Mouse (Mus musculus) gastrocnemius, postnatal 10 days (tissue): ENCODE data around the gene Dcaf11. TPM values are rescaled to one million over a fixed set of nuclear protein-coding genes. Genes with fewer than 3 reads are reported as not detected.

Source experiments
- DNase-seq: peaks from one replicate; pipeline ENCODE4 v3.0.0; 2021; ENCODE audit warnings: mixed read lengths
- total RNA-seq, 2 experiments: library from RNA; stranded (reverse); gene quantifications; 2 replicates each; pipeline ENCODE4 v1.2.3; 2021

Dcaf11 gene
- total RNA-seq, 2 experiments from 2014 or later = 61.1 to 61.2 TPM

DNA sequence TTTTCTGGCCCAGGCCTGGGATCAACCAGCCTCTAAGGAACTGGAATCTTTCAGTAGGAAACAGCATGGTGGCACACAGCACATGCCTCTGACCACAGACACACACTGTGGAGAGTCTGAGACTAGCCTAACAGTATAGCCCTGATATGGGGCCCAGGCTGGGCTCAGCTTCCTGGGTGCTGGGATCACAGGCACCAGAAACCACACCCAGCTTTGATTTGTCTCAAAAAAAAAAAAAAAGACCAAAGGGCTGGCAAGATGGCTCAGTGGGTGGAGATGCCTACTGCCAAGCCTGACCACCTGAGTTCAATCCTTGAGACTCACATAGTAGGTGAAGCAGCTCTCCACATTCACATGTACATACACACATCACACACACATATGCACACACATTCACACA lies 5.2 kb upstream of the Dcaf11 start:
- DNase-seq = no peak

DNA sequence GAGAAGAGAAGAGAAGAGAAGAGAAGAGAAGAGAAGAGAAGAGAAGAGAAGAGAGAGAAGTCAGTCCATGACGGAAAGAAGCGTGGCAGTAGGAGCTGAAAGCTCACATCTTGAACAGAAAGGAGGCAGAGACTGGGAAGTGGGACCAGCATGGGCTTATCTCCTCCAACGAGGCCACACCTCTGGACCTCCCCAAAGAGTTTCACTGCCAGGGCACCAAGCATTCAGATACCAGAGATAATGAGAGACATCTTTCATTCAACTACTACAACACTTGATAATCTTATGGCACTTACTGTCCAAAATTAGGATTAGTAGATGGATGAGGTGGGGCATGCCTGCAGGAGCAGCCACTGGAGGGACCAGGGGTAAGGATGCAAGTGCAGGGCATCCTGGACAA lies 4.0 kb upstream of the Dcaf11 start:
- DNase-seq = no peak

DNA sequence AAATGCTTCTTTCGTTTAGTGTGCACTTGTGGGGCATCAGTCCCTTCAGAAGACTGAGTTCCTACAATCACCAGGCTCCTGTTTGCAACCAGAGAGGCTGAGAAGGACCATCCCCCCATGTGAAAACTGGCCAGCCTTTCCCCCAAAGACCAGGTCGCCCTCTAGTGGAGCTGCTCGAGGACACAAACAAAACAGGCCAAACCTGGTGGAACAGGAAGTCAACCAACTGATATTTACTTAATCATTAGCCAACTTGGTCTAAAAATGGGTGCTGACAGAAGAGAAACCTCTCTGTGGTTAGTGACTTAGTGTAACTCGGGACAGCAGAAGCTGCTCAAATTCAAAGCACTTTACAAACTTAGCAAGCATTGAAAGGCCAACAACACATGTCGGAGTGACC lies 2.8 kb upstream of the Dcaf11 start:
- DNase-seq = peak; percentile 77

GRCm38 (mm10) chr14:55557587-55557986 lies 2.2 kb upstream of the Dcaf11 start:
- DNase-seq = no peak

GRCm38 (mm10) chr14:55558740-55559448 lies 912 bp upstream of the Dcaf11 start:
- no peak for DNase-seq

DNA sequence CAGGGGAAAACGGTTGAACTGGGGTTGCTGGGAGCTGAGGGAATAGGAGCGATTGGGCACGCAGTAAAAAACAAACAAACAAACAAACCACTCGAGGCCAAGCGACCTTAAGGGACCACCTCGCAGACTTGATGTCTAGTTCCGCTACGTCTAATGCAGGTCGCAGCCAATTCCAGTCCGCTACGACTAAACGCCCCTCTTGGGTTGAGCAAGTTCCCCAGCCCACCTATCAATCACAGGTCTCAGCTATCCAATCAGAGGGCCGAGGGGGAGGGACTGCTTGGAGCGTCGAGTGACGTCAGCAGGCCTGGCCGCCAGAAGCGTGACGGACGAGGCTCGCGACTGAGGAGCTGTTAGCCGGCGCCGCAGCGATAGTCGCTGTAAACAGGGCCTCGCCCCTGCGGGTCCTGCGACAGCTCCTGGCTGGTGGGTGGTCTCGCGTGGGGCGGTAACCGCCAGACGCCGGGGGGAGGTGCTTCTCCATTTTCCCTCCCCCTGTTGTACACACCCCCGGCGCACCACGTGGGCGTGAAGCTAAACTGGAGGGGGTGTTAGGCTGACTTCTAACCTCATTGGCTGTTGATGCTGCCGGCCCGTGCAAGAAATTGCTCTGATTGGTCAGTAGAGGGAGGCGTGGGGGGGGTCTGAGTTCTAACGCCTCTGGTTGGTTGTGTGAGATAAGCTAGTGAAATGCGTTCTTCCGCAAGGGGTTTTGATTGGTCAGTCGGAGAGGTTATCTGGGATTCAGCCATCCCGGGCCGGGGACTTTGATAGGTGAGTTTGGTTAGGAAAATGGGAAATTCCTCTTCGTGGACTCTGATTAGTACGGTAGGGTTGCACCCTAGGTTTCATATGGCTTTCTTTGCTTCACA lies 632 bp downstream of the Dcaf11 start, which contains the start of gene A730061H03Rik:
TSS of gene A730061H03Rik (minus strand) at position 205 of the 872 bp plus-strand sequence.
- peak; percentile 95 for DNase-seq

DNA sequence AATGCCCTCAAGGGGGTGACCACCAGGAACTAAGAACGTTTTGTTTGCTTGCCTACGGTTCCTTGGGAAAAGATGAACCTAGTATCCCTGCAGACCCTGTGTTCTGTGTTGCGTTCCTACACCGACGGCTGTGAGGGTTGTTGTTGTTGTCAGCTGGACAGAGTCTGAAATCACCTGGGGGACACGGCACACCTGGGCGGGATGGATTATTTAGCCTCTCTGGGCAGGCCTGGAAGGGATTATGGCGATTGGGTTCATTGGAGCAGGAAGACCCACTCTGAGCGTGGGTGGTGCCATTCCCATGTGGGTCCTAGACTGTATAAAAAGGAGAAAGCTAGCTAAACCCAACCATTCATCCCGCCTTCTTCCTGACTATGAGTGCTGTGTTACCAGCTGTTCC lies 2.1 kb downstream of the Dcaf11 start:
- no peak for DNase-seq

DNA sequence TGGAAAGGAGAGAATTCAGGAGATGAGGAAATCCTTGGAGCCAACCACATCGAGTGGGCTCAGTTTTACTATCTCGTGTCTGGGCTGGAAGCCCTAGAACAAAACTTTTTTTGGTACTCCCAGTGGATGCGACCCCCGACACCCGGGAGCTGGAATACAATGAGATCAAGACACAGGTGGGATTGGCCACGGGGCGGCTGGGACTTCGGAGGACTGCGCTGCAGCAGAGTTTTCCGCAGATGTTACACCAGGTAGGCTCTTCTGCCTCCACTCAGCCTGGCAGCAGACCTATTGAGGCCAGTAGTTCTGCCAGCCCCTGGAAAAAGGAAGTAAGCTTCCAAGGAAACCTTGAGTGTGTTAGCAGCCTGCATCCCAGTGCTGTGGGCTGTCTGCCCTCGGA lies 3.4 kb downstream of the Dcaf11 start:
- DNase-seq = no peak

DNA sequence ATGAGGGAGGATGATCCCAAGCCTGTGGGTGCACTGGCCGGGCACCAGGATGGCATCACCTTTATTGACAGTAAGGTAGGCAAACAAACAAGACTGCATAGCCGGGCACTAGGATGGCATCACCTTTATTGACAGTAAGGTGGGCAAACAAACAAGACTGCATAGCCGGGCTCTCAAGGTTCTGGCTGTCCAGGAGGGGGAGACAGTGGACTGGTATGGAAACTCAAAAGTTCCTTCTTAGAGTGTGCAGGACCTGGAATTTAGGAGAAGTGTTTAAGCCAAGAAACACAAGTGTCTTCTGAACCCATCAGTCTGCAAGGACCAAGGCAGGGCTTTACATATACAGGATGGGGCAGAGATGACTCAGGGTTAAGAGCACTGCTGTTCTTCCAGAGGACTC lies 5.9 kb downstream of the Dcaf11 start:
- no peak for DNase-seq

DNA sequence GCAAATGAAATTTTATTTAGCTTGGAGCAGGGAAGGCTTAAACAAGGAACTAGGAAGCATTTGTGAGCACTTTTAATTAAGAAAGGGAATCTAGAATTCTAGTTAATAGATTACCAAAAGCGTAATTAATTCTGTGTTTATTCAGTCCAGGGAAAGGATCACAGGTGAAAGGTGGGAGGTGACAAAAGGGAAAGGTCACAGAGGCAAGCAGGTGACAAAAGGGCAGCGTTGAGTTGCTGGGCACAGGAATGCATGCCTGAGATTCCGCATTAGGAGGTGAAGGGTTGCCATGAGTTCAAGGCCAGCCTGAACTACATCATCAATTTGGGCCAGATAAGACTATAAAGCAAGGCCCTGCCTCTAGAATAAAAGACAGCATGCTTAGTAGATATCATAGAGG lies 7.7 kb downstream of the Dcaf11 start:
- no peak for DNase-seq

DNA sequence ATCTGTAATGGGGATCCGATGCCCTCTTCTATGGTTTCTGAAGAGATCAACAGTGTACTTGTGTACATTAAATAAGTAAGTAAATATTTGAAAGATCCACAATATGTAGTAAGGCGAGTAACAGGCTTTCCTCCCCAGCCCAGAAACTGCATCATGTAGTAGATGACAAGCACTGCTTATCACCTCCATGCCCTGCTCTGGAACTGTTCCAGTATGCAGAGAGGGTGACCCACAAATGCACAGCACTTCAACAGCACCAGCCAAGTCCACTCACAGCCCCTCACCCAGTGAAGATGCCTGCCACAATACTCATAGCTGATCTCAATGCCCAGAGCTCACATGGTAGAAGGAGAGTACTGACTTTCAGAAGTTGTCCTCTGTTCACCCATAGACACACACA lies 10.8 kb downstream of the Dcaf11 start:
- no peak for DNase-seq

DNA sequence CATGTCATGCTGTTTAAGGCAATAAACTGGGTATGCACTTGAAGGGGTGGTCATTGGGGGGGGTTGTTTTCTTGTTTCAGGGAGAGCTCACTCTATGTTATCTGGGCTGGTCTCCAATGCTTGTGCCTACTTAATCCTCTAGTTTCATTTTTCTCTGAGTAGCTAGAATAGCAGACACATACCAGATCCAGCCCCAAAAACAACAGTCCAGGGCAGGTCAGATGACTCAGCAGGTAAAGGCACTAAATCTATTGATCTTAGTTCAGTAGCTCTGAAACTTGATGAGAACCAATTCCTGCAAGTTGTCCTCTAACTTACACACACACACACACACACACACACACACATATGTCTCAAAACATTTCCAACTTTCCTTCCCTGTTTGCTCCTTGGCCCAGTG lies 12.0 kb downstream of the Dcaf11 start:
- no peak for DNase-seq

- DNase-seq = peak; percentile 62
These were observed 15.5 kb downstream of the Dcaf11 start, which contains the start of gene Fitm1 for GRCm38 (mm10) chr14:55575302-55575701. TSS of gene Fitm1 (plus strand) at chr14:55575617.

GRCm38 (mm10) chr14:55575711-55576110 lies 15.9 kb downstream of the Dcaf11 start:
- no peak for DNase-seq

- peak; percentile 55 for DNase-seq
These were observed 16.6 kb downstream of the Dcaf11 start for GRCm38 (mm10) chr14:55576376-55576775.

GRCm38 (mm10) chr14:55577871-55578667 lies 18.3 kb downstream of the Dcaf11 start, which contains the start of gene Psme1:
TSS of gene Psme1 (plus strand) at chr14:55578123.
- peak; percentile 71 for DNase-seq

DNA sequence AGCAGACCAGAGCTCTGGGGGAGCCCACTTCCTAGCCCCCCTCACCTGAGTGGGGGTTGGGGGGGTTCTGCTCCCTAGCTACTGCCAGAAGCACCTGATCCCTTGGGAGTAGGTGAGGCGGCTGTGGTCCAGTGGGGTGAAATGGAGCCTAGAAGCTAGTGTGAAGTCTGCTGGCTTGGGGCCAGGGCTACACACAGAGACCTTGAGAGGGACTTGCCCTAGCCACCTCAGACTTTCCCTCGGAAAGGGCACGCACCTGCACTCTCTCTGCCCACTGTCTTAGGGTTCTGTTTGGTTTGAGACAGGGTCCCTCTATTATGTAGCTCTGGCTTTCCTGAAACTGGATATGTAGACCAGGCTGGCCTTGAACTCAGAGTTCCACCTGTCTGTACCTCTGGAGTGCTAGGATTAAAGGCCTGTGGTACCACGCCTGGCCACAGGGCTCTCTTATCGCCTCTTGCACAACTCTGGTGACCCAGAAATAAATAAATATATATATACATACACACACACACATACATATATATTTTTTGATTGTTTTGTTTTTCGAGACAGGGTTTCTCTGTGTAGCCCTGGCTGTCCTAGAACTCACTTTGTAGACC lies 19.0 kb downstream of the Dcaf11 start:
- peak; percentile 71 for DNase-seq

DNA sequence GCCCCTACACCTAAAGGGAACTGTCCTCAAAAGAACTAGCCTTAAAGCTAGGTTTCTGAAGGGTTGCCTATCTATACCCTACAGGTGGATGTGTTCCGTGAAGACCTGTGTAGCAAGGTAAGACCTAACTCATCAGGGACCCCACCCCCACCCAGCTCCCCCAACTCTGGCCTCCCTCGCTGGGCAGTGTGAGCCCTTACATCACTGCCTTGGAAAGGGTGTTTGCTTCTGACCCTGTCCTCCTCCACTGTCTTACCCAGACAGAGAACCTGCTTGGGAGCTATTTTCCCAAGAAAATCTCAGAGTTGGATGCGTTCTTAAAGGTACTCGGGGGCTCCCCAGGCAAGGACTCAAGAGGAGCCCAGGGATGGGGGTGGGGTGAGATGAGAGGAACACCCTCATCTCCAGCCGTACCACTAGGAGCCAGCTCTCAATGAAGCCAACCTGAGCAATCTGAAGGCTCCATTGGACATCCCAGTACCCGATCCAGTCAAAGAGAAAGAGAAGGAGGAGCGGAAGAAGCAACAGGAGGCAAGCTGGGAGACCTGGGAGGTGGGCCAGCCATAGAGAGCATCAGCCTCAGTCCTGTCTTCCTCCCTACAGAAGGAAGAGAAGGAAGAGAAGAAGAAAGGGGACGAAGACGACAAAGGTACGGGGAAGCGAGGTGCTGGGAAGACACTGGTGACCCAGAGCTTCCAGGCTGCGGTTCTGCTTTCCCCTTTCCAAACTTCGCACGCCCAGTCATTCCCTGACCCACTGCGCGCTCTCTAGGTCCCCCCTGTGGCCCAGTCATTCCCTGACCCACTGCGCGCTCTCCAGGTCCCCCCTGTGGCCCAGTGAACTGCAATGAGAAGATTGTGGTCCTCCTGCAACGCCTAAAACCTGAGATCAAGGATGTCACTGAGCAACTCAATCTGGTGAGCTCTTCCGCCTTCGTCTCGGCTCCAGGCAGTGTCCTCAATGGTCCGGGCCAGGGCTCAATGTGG lies 20.0 kb downstream of the Dcaf11 start:
- no peak for DNase-seq

- no peak for DNase-seq
These were observed 20.9 kb downstream of the Dcaf11 start for GRCm38 (mm10) chr14:55580731-55581130.

DNA sequence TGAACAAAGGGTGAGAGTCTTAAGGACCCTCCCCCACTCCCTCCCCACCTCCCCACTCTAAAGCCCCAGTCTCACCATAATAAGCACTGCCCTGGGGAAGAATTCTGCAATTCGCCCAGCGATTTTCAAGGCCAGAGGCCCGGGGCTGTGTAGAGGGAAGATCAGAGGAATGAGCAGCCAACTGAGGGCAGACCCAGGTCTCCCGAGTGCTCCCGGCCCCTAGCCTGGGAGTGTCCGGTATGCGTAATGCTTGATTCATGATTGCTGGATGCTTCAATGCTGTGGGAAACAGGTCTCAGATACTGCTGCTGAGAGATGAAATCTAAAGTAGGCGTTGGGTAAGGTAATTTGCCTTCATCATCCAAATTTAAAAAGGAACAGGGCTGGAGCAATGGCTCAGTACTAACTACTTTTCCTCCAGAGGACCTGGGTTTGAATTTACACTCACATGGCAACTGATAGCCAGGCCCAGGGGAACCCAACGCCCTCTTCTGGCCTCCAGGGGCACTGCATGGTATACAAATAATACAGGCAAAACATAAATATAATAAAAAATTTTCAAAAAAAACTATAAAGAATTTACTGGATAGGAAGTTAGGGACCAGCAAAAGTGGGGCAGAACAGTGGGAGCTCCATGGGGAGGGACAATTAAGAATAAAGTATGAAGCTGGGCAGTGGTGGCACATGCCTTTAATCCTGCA lies 22.3 kb downstream of the Dcaf11 start:
- DNase-seq = no peak
